Mouse (Mus musculus) induced T-regulatory cell, adult 2 months (primary cell): ENCODE results near the gene Npr1.

Source experiments
- DNase-seq: peaks from one replicate; pipeline ENCODE4 v3.0.0-alpha.2; 2012; ENCODE audit warnings: low read depth

Npr1 gene

GRCm38 (mm10) chr3:90437131-90437530, 28.5 kb downstream of the Npr1 start:
- DNase-seq: no peak

GRCm38 (mm10) chr3:90434073-90434730, 31.5 kb downstream of the Npr1 start:
- DNase-seq: no peak

DNA sequence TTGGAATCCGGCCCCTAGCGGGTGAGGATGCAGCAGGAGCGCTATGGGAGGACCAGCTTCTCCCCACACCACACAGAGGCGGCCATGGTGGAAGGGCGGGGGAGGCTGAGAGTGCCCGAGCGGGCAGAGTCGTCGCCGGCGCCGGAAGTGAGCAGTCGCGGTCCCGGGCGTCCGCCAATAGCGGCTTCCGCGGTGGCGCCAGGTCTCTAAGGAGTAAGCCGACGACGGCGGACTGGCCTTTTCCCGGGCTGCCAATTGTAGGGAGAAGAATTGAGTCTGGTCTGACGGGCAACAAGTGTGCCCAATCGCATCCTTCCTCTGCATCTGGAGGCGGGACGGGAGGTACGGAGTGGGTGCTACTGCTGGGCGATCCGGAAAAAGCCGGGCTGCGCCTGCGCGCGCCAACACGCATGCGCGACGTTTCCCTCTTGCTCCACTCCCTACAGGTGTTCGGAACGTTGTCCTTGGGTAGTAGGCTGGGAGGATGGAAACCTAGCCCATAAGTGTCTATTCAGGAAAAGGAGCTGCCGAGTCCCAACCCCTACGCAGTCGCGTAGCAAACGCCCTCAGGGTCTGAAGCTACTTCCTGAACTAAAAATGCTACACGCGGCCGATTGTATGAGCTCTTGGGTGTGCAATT, 32.2 kb downstream of the Npr1 start, which contains the start of gene Ints3:
Gene Ints3, minus strand, starts transcription at position 242 of the 640 bp plus-strand sequence.
- DNase-seq: peak; percentile 98

DNA sequence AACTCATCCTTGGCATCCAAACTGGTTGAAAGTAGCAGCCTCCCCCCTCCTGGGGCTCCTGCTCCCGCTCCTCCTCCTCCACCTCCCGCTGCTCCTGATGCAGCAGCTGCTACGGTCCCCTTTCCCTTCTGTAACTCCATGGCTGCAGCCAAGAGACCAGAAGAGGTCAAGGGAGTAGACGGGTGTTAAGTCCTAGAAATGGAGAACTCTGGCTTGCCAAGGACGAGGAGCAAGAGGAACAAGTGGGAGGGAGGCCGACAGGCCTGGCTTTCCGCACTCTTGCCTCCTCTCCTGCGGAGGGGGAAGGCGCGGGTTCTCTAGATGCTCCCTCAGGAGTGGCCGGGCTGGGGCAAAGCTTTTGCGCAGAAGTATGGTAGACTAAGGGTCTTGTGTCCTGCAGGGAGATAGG, 32.9 kb downstream of the Npr1 start:
- DNase-seq: no peak

GRCm38 (mm10) chr3:90432348-90432747, 33.3 kb downstream of the Npr1 start:
- peak; percentile 36 for DNase-seq

- no peak for DNase-seq
Measured at GRCm38 (mm10) chr3:90429576-90429975, 36.1 kb downstream of the Npr1 start.

DNA sequence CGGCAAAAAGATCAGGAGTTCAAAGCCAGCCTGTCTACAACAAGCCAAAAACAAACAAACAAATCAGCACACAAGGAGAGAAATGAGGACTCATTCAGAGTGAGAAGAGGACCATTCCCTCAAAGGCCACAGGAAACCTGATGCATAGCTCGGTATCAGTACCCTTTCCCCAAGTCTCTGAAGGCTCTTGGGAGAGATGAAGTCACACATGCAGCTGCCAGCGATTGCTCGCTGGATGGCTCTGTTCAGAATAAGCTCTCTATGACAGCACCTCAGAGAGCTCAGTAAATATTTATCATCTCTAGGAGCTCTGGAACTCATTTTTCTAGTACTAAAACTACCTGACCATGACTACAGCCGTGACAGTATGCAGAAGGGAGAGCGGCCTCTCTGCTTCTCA, 37.5 kb downstream of the Npr1 start:
- DNase-seq: no peak

- DNase-seq: no peak
Measured at GRCm38 (mm10) chr3:90427574-90427973, 38.1 kb downstream of the Npr1 start.

- no peak for DNase-seq
Measured at GRCm38 (mm10) chr3:90425499-90425898, 40.2 kb downstream of the Npr1 start.

DNA sequence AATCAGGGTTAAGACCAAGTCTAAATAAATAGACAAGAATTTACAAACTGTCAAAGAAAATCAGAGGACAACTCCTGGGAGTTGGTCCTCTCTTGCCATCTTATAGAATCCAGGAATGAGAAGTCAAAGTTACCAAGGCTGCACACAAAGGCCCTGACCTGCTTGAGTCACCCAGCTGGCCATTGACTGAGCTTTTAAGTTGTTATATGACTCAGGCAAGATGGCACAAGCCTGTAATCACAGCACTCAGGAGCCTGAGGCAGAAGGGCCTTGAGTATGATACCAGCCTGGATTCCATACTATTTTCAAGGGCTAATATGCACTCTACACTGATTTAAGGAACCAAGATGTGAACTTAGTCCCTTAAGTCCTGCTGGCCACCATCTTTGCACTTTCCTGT, 42.1 kb downstream of the Npr1 start:
- DNase-seq: no peak

DNA sequence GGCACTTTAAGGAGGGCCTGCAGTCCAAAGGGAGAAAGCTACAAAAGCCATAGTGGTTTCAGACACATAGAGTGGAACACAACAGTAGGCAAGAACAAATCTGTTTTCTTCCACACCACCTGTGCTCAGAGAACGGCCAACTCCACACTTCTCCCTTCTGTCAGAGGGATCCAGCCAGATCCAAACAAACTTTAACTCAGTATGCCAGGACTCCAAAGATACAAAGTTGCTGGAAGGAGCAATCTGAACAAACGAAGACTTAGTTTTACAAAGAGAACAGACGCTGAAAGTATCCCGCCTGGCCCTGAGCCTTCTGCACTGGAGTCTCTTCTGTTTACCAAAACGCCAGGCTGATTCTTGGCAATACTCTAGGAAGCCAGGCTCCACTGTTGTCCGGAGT, 45.0 kb downstream of the Npr1 start:
- no peak for DNase-seq

DNA sequence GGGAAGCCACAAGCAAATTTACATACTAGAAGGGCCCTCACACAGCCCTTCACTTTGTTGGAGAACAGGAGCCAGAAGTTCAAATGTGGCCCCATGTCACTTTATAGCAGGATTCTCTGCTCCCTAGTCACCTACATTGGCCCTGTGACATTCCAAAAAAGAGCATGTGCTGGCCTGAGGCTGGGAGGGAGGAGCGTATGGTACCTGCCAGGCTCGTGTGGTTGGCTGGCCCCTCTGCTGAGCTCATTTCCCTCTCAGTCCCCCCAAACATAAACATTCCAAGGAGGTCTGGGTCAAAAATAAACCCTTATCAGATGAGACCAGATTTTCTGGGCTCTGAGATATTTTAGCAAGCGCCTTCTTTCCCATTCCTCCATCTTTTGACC, 52.7 kb downstream of the Npr1 start:
- DNase-seq: no peak

- peak; percentile 79 for DNase-seq
Measured at GRCm38 (mm10) chr3:90412312-90413010, 53.2 kb downstream of the Npr1 start.

DNA sequence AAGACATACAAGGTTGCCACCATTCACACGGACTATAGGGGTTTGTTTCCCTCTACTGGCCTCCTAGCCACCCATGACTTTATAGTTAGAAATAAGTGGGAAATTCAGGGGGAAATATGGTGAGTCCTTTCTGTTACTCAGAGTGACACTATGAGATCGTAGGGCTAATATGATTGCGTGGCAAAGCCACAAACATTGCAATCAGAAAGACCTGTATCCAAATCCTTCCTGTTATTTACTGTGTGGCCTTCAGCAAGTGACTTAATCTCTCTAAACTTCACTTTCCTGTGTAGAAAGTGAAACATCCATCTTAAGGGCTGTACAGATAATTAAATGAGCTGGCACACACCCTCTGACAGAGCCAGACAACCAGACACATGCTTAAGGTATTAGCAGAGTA, 56.9 kb downstream of the Npr1 start:
- DNase-seq: no peak

- DNase-seq: no peak
Measured at GRCm38 (mm10) chr3:90406414-90406813, 59.3 kb downstream of the Npr1 start.

GRCm38 (mm10) chr3:90404609-90405008, 61.1 kb downstream of the Npr1 start:
- no peak for DNase-seq

- no peak for DNase-seq
Measured at GRCm38 (mm10) chr3:90404121-90404520, 61.5 kb downstream of the Npr1 start.

DNA sequence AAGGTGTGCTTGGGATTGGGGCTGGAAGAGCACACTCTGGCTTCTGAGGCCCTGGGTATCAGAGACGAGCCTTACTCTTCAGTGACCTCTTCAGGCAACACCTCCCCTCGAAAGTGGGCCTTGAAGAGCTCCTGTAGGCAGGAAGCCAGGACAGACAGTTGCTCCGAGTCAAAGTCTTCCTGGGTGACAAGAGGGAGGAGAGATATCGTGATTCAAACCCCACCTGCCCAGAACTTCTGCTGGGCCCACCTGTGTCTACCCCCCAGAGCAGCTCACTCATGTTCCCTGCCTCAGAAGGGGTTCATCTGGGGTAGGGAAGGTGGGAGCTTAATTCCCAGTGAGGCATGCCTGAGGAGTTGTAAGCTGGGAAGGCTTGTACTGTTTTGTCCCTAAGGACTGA, 64.7 kb downstream of the Npr1 start:
- DNase-seq: no peak
